Mouse (Mus musculus): ENCODE results near the gene Antxr2.

DNA sequence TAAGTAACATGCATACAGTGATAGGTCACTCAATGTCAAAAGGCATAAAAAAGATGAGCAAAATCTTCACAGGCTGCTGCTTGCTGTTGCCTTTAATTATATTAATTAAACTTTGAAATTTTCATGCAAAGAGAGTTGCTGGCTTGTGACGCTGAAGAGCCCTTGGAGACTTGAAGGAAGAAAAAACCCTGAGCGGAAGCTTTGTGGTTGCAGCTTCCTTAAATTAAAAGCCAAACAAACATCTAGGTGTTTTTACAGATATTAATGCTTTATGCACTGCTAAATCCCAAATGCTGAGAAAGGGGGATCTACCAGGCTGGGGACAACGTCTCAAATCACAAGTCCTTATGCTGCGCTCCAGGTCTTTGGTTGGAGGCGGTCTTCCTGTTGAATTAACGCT lies 145.4 kb downstream of the Antxr2 start:
- TF ChIP-seq CTCF (IDR thresholded peaks at IDR 0.05; ENCODE audit: insufficient read depth, low read length) (no peak), POLR2A (IDR thresholded peaks at IDR 0.05; ENCODE audit: borderline replicate concordance, extremely low read depth, low read depth, low read length) (no peak)

All from lung, adult 2 months (tissue).